Mouse (Mus musculus) stomach, postnatal 0 days (tissue): Measurements from ENCODE around the gene Zfhx3. TPM values are rescaled to one million over a fixed set of nuclear protein-coding genes. Genes with fewer than 3 reads are reported as not detected.

Experiments
- ATAC-seq: fragments of 200-750 bp; cut with Nextera tagmentation; 2 replicates; pipeline ENCODE4 v1.8.0; 2017; ENCODE audit not compliant: low FRiP score, low TSS enrichment
- DNase-seq: peaks from one replicate; pipeline ENCODE4 v3.0.0-alpha.2; 2016; ENCODE audit warnings: low spot score
- H3K27ac ChIP-seq: fragments of 300-500 bp; sonication (generic); replicated peaks from 2 replicates; pipeline ENCODE4 v1.5.1; 2014; ENCODE audit warnings: mild to moderate bottlenecking, control low read depth
- H3K27me3 ChIP-seq: fragments of 300-500 bp; sonication (generic); 2 replicates; pipeline ENCODE4 v1.6.1; 2014; ENCODE audit warnings: low read length; ENCODE audit not compliant: control insufficient read depth, insufficient read depth
- H3K36me3 ChIP-seq: fragments of 300-500 bp; sonication (generic); 2 replicates; pipeline ENCODE4 v1.6.1; 2014; ENCODE audit warnings: low read length, mixed read lengths; ENCODE audit not compliant: control insufficient read depth, insufficient read depth
- H3K4me1 ChIP-seq: fragments of 300-500 bp; sonication (generic); replicated peaks from 2 replicates; pipeline ENCODE4 v1.6.1; 2014; ENCODE audit warnings: antibody characterized with exemption; ENCODE audit not compliant: control insufficient read depth, insufficient read depth
- H3K4me2 ChIP-seq: fragments of 300-500 bp; sonication (generic); replicated peaks from 2 replicates; pipeline ENCODE4 v1.6.1; 2014; ENCODE audit warnings: low read depth, mild to moderate bottlenecking, control low read depth, moderate library complexity
- H3K4me3 ChIP-seq: fragments of 300-500 bp; sonication (generic); 2 replicates; pipeline ENCODE4 v1.5.1; 2014; ENCODE audit warnings: low read depth, low read length, control low read depth
- H3K9ac ChIP-seq: fragments of 300-500 bp; sonication (generic); 2 replicates; pipeline ENCODE4 v1.6.1; 2014; ENCODE audit warnings: mild to moderate bottlenecking, low read length, control low read depth, mixed read lengths
- H3K9me3 ChIP-seq: fragments of 300-500 bp; sonication (generic); 2 replicates; pipeline ENCODE4 v1.6.1; 2016; ENCODE audit warnings: low read length; ENCODE audit not compliant: control insufficient read depth
- CTCF ChIP-seq: IDR thresholded peaks from 2 replicates; pipeline ENCODE4 v1.5.1; 2016; ENCODE audit warnings: antibody characterized with exemption, low read depth, mild to moderate bottlenecking, moderate library complexity
- EP300 ChIP-seq: optimal IDR thresholded peaks from 2 replicates; pipeline ENCODE3; 2016; ENCODE audit warnings: antibody characterized with exemption
- WGBS: fragments of 180-500 bp; shearing (Covaris S2); extraction: QIAGEN DNeasy Blood & Tissue Kit; methylation state at CpG from one replicate; pipeline ENCODE4 v1.1.7; 2014; 5-methylcytosine and 5-hydroxymethylcytosine counted together
- polyA plus RNA-seq: library from polyadenylated mRNA; unstranded; fragments of >200 nt; fragmentation: Nextera tagmentation; extraction: Ambion mirVana; gene quantifications from 2 replicates; pipeline ENCODE4 v1.2.1, GENCODE M21; 2015

The Zfhx3 gene
- polyA plus RNA-seq, 1 experiment from 2014 or later: 4.6 TPM

GRCm38 (mm10) chr8:108031159-108031558, 88.7 kb downstream of the Zfhx3 start:
- TF ChIP-seq CTCF: no peak
- no peak for TF ChIP-seq EP300
- no peaks in the 10 kb centered on the region for H3K36me3 ChIP-seq

GRCm38 (mm10) chr8:108034070-108034469, 91.6 kb downstream of the Zfhx3 start:
- Histone ChIP-seq H3K4me1 (no peaks in the 10 kb centered on the region), H3K27ac (no peak overlapping the region), H3K27me3 (no peaks in the 10 kb centered on the region), H3K36me3 (no peaks in the 10 kb centered on the region), H3K9ac (no peak overlapping the region), H3K9me3 (no peaks in the 10 kb centered on the region), H3K4me2 (no peak overlapping the region), H3K4me3 (no peak overlapping the region)
- 57% methylated on average over 3 of the region's 3 CpGs for WGBS
- TF ChIP-seq EP300 (no peak), CTCF (no peak)
- ATAC-seq: no peak
- DNase-seq: no peak

More at GRCm38 (mm10) chr8:108031159-108031558, 88.7 kb downstream of the Zfhx3 start:
- no peak for ATAC-seq
- H3K27ac ChIP-seq: no peak overlapping the region
- H3K9ac ChIP-seq: no peak overlapping the region
- DNase-seq: no peak
- H3K9me3 ChIP-seq: no peaks in the 10 kb centered on the region
- H3K4me1 ChIP-seq: no peaks in the 10 kb centered on the region
- WGBS: 76% methylated on average over 3 of the region's 3 CpGs
- no peak overlapping the region for H3K4me2 ChIP-seq
- no peaks in the 10 kb centered on the region for H3K27me3 ChIP-seq
- H3K4me3 ChIP-seq: no peak overlapping the region

GRCm38 (mm10) chr8:108034726-108035125, 92.3 kb downstream of the Zfhx3 start:
- TF ChIP-seq CTCF (no peak), EP300 (no peak)
- no peak for DNase-seq
- WGBS: 73% methylated on average over 6 of the region's 6 CpGs

GRCm38 (mm10) chr8:108043618-108044017, 101.2 kb downstream of the Zfhx3 start:
- H3K27ac ChIP-seq: no peak overlapping the region

More at GRCm38 (mm10) chr8:108034726-108035125, 92.3 kb downstream of the Zfhx3 start:
- Histone ChIP-seq H3K27me3 (no peaks in the 10 kb centered on the region), H3K9me3 (no peaks in the 10 kb centered on the region), H3K4me1 (no peaks in the 10 kb centered on the region), H3K4me2 (no peak overlapping the region), H3K27ac (no peak overlapping the region), H3K9ac (no peak overlapping the region), H3K4me3 (no peak overlapping the region), H3K36me3 (no peaks in the 10 kb centered on the region)
- no peak for ATAC-seq

GRCm38 (mm10) chr8:108044185-108044584, 101.7 kb downstream of the Zfhx3 start:
- Histone ChIP-seq H3K27me3 (no peaks in the 10 kb centered on the region), H3K4me1 (no peaks in the 10 kb centered on the region), H3K9me3 (no peaks in the 10 kb centered on the region), H3K4me3 (no peak overlapping the region), H3K27ac (no peak overlapping the region), H3K4me2 (no peak overlapping the region), H3K9ac (no peak overlapping the region), H3K36me3 (no peaks in the 10 kb centered on the region)
- DNase-seq: no peak
- WGBS: 68% methylated on average over 3 of the region's 3 CpGs
- TF ChIP-seq EP300 (no peak), CTCF (no peak)
- ATAC-seq: no peak

More at GRCm38 (mm10) chr8:108043618-108044017, 101.2 kb downstream of the Zfhx3 start:
- no peaks in the 10 kb centered on the region for H3K36me3 ChIP-seq
- H3K9me3 ChIP-seq: no peaks in the 10 kb centered on the region
- H3K27me3 ChIP-seq: no peaks in the 10 kb centered on the region
- no peak overlapping the region for H3K4me2 ChIP-seq
- H3K4me3 ChIP-seq: no peak overlapping the region
- no peaks in the 10 kb centered on the region for H3K4me1 ChIP-seq
- H3K9ac ChIP-seq: no peak overlapping the region
- ATAC-seq (no peak), DNase-seq (no peak)
- no peak for TF ChIP-seq EP300
- TF ChIP-seq CTCF: no peak
- 78% methylated on average over 4 of the region's 4 CpGs for WGBS

GRCm38 (mm10) chr8:108056241-108056640, 113.8 kb downstream of the Zfhx3 start:
- no peak overlapping the region for H3K4me3 ChIP-seq
- 41% methylated on average over 5 of the region's 5 CpGs for WGBS

More at GRCm38 (mm10) chr8:108056241-108056640, 113.8 kb downstream of the Zfhx3 start:
- no peak overlapping the region for H3K27ac ChIP-seq
- H3K27me3 ChIP-seq: no peaks in the 10 kb centered on the region
- H3K4me1 ChIP-seq: no peaks in the 10 kb centered on the region
- H3K9me3 ChIP-seq: no peaks in the 10 kb centered on the region
- no peaks in the 10 kb centered on the region for H3K36me3 ChIP-seq
- TF ChIP-seq CTCF (no peak), EP300 (no peak)
- no peak for ATAC-seq
- H3K9ac ChIP-seq: no peak overlapping the region
- no peak overlapping the region for H3K4me2 ChIP-seq
- no peak for DNase-seq
